Mouse (Mus musculus) liver, embryonic 14.5 days (tissue): Measurements from ENCODE around the gene 5830473C10Rik. TPM values are rescaled to one million over a fixed set of nuclear protein-coding genes. Genes with fewer than 3 reads are reported as not detected.

Experiments
- ATAC-seq: fragments of 200-750 bp; cut with Nextera tagmentation; 2 replicates; pipeline ENCODE4 v1.8.0; 2017; ENCODE audit warnings: moderate number of reproducible peaks, mild to moderate bottlenecking, moderate library complexity; ENCODE audit not compliant: insufficient read depth
- DNase-seq, 3 experiments: peaks; one replicate each; pipeline ENCODE4 v3.0.0-alpha.2; 2012 to 2013; ENCODE audit warnings: low read depth in 3 of 3, low spot score in 3 of 3
- H3K27ac ChIP-seq: fragments of 300-500 bp; sonication (generic); 2 replicates; pipeline ENCODE4 v1.5.1; 2014; ENCODE audit warnings: moderate library complexity, mild to moderate bottlenecking, control low read depth, inconsistent platforms
- H3K27me3 ChIP-seq: fragments of 300-500 bp; sonication (generic); 2 replicates; pipeline ENCODE4 v1.6.1; 2014; ENCODE audit warnings: mild to moderate bottlenecking, low read length, moderate library complexity; ENCODE audit not compliant: control insufficient read depth, insufficient read depth
- H3K36me3 ChIP-seq: fragments of 300-500 bp; sonication (generic); replicated peaks from 2 replicates; pipeline ENCODE4 v1.6.1; 2014; ENCODE audit warnings: low read depth; ENCODE audit not compliant: control insufficient read depth, insufficient read depth
- H3K4me1 ChIP-seq, 2 experiments: fragments of 200-500 bp in 1 of 2; fragments of 300-500 bp in 1 of 2; sonication (generic) in 1 of 2; replicated peaks; 2 replicates each; pipeline ENCODE4 v1.6.1; 2012 to 2014; ENCODE audit warnings: antibody characterized with exemption in 1 of 2, inconsistent platforms in 1 of 2, low read length in 1 of 2; ENCODE audit not compliant: control insufficient read depth in 2 of 2, insufficient read depth in 2 of 2
- H3K4me2 ChIP-seq: fragments of 300-500 bp; sonication (generic); 2 replicates; pipeline ENCODE4 v1.6.1; 2014; ENCODE audit warnings: low read depth, mild to moderate bottlenecking, control low read depth, moderate library complexity
- H3K4me3 ChIP-seq, 2 experiments: fragments of 200-500 bp in 1 of 2; fragments of 300-500 bp in 1 of 2; sonication (generic) in 1 of 2; 2 replicates each; pipeline ENCODE4 v1.5.1; 2012 to 2014; ENCODE audit warnings: low read depth in 2 of 2, low read length in 2 of 2, mild to moderate bottlenecking in 2 of 2, control low read depth in 1 of 2, inconsistent platforms in 1 of 2, moderate library complexity in 1 of 2; ENCODE audit not compliant: insufficient read depth in 1 of 2
- H3K9ac ChIP-seq: fragments of 300-500 bp; sonication (generic); replicated peaks from 2 replicates; pipeline ENCODE4 v1.6.1; 2014; ENCODE audit warnings: mild to moderate bottlenecking, control low read depth, moderate library complexity
- H3K9me3 ChIP-seq: fragments of 300-500 bp; sonication (generic); 2 replicates; pipeline ENCODE4 v1.6.1; 2016; ENCODE audit warnings: low read length, mixed read lengths; ENCODE audit not compliant: control insufficient read depth
- CTCF ChIP-seq: IDR thresholded peaks from 2 replicates; pipeline ENCODE4 v1.5.1; 2016; ENCODE audit warnings: antibody characterized with exemption, low read depth, control low read depth
- EP300 ChIP-seq: IDR thresholded peaks from 2 replicates; pipeline ENCODE4 v1.6.1; 2016; ENCODE audit warnings: antibody characterized with exemption, low read depth
- WGBS: fragments of 180-500 bp; shearing (Covaris S2); extraction: QIAGEN DNeasy Blood & Tissue Kit; methylation state at CpG from one replicate; pipeline ENCODE4 v1.1.7; 2014; ENCODE audit not compliant: insufficient replicate concordance; 5-methylcytosine and 5-hydroxymethylcytosine counted together
- polyA plus RNA-seq, 2 experiments: library from polyadenylated mRNA; depleted of rRNA in 1 of 2; stranded (reverse) in 1 of 2; unstranded in 1 of 2; fragments of >200 nt; fragmentation: Nextera tagmentation in 1 of 2; extraction: Ambion mirVana in 1 of 2; gene quantifications; 2 replicates each; pipeline versions ENCODE4 v1.2.1 to v1.2.3; 2012 to 2014

Gene 5830473C10Rik
- polyA plus RNA-seq, 2 experiments, result 0.72 to 0.85 TPM

DNA sequence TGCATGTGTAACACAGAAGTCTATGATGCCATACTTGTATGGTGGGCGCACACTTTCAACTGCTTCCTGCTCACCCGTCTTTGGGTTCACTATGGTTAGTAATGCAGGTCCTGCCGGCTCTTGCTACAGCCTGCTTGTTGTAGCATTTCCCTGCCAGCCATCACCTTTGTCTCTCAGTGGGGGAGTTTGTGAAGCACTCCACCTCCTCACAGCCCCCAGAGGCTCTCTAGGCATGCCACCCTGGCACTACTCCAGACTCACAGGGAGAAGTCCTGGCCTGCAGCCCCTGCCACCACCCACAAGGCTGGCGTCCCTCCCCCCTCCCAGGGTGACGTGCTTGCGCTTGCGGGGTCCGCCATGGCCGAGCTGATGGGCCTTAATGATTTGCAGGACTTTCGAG is 29.8 kb downstream of the 5830473C10Rik start:
- WGBS, result 65% methylated on average over 10 of the region's 10 CpGs

GRCm38 (mm10) chr5:90591936-90592335 is 31.0 kb downstream of the 5830473C10Rik start:
- H3K27me3 ChIP-seq, result no peaks in the 10 kb centered on the region
- ATAC-seq (no peak), DNase-seq (no peak)
- H3K9ac ChIP-seq, result no peak overlapping the region
- TF ChIP-seq EP300 (no peak), CTCF (no peak)
- 66% methylated on average over 6 of the region's 6 CpGs for WGBS
- H3K9me3 ChIP-seq, result no peaks in the 10 kb centered on the region
- no peak overlapping the region for H3K27ac ChIP-seq
- no peaks in the 10 kb centered on the region for H3K36me3 ChIP-seq
- H3K4me3 ChIP-seq, result no peak overlapping the region
- H3K4me2 ChIP-seq, result no peak overlapping the region
- H3K4me1 ChIP-seq, result peaks cover 0 to 2% of the 10 kb centered on the region in 2 experiments; a peak in 1 of 4 replicates

More for the DNA sequence above, 29.8 kb downstream of the 5830473C10Rik start:
- Histone ChIP-seq H3K4me1 (peaks cover 0 to 2% of the 10 kb centered on the region in 2 experiments; a peak in 1 of 4 replicates), H3K36me3 (no peaks in the 10 kb centered on the region), H3K9ac (no peak overlapping the region), H3K4me2 (no peak overlapping the region), H3K9me3 (no peaks in the 10 kb centered on the region), H3K4me3 (no peak overlapping the region), H3K27me3 (no peaks in the 10 kb centered on the region), H3K27ac (no peak overlapping the region)
- no peak for ATAC-seq
- TF ChIP-seq CTCF (no peak), EP300 (no peak)
- DNase-seq, result no peak

GRCm38 (mm10) chr5:90594945-90595344 is 34.0 kb downstream of the 5830473C10Rik start:
- Histone ChIP-seq H3K36me3 (no peaks in the 10 kb centered on the region), H3K9me3 (no peaks in the 10 kb centered on the region), H3K27ac (no peak overlapping the region), H3K4me1 (peaks cover 0 to 2% of the 10 kb centered on the region in 2 experiments; a peak in 1 of 4 replicates), H3K4me2 (0 out of 2 replicates have a peak overlapping the region, but pooled peaks have one; percentile 8), H3K27me3 (no peaks in the 10 kb centered on the region), H3K4me3 (no peak overlapping the region), H3K9ac (no peak overlapping the region)
- DNase-seq, result peak in 2 of 3 experiments; percentile 20 to 33
- no peak for TF ChIP-seq CTCF
- no peak for TF ChIP-seq EP300
- 25% methylated on average over 13 of the region's 13 CpGs for WGBS
- no peak for ATAC-seq

DNA sequence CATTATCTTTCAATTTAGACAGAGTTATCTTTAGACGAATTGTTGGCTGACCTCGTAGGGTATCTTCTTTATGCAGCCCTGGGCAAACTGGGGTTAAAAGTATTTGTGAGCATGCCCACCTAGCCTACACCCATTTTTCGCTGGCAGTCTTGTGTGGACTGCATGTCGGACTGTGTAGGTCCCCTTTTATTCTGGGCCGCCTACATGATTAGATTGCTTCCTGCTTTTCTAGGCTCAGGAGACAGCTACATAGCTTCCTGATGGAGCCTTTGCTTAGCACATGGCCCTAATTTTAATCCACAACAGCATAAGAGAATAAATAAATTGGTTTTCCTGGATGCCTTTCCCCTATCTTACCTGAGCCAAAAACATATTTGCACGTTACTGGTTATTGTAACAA is 35.2 kb downstream of the 5830473C10Rik start:
- H3K36me3 ChIP-seq, result no peaks in the 10 kb centered on the region
- H3K4me1 ChIP-seq, result peaks cover 0 to 2% of the 10 kb centered on the region in 2 experiments; a peak in 1 of 4 replicates
- no peak overlapping the region for H3K4me3 ChIP-seq
- WGBS, result 49% methylated on average over 6 of the region's 6 CpGs
- TF ChIP-seq CTCF (no peak), EP300 (no peak)
- no peak for ATAC-seq
- no peaks in the 10 kb centered on the region for H3K27me3 ChIP-seq
- no peaks in the 10 kb centered on the region for H3K9me3 ChIP-seq
- no peak overlapping the region for H3K9ac ChIP-seq
- no peak overlapping the region for H3K27ac ChIP-seq
- no peak overlapping the region for H3K4me2 ChIP-seq
- no peak for DNase-seq

DNA sequence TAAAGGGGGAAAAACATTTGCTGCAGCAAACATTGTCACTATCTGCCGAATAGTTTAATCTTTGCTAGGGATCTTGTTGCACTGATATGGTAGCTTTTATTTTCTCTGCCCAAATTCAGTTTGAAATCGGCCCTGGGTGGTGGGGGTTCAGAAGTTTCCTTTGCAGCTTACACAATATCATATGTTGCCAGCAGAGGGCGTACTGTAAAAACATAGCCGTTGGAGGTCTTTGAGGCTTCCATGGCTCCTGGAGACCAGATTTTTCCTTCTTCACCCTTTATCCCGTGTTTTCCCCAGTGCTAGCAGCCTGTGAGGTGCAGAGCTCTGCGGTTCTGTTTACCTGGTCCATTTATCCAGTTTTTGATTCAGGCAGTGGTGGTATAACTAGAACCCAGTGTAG is 40.6 kb downstream of the 5830473C10Rik start:
- peak; percentile 63 for TF ChIP-seq CTCF
- TF ChIP-seq EP300, result no peak

More for the DNA sequence above, 40.6 kb downstream of the 5830473C10Rik start:
- Histone ChIP-seq H3K9me3 (no peaks in the 10 kb centered on the region), H3K9ac (no peak overlapping the region), H3K27me3 (no peaks in the 10 kb centered on the region), H3K4me2 (no peak overlapping the region), H3K36me3 (no peaks in the 10 kb centered on the region), H3K4me3 (no peak overlapping the region), H3K27ac (no peak overlapping the region), H3K4me1 (no peaks in the 10 kb centered on the region)
- no peak for ATAC-seq
- 14% methylated on average over 6 of the region's 6 CpGs for WGBS
- no peak for DNase-seq
